Mouse (Mus musculus): ENCODE measurements around the gene Zbtb44. TPM values are rescaled to one million over a fixed set of nuclear protein-coding genes. Genes with fewer than 3 reads are reported as not detected.
A peak's percentile ranks its signal among the peaks of the same experiment; 100 is the strongest.

The Zbtb44 gene
- 0.62 and 0.66 TPM in 2 replicates for polyA plus RNA-seq (2012)

DNA sequence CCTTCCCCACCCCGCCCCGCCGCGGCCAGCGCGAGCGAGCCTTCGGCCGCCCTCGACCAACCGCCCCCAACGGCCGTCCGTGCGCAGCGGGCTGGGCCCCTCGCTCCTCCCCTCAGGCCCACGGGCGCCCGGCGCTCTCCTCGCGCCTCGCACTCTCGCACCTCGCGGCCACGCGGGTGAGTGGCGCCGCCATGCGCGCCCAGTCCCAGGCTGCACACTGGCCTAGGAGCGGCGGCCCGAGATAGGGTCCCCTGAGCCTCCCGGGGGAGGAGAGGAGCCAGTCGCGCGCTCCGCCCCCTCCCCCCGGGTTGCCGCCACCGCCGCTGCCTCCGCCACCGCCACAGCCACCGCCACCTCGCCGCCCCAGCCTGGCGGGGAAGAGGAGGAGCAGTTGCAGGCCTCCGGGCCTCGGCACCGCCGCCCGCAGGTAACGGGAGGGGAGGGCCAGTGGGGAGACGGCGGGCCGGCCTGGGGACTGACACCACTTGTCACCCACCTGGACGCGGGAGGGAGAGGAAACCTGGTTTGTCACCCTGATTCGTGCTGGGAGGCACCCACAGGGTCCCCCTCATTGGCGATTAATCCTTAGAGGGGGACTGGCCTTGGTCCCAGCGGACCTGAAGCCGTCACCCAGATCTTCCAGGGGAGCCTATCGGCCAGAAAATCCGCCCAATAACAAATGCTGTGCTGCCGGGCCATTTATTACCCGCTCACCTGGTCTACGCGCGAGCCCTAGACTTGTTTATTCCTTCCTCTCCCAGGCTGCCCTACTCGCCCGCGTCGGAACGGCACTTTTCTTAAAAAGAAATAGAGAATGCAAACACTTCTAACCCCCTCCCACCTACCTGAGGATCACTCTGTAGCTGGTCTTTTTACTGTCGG, at the start of gene Zbtb44:
Gene Zbtb44, plus strand, starts transcription at position 113 of the 882 bp plus-strand sequence.
- H3K9me3 ChIP-seq (ENCODE audit: control insufficient read depth, low read length): no peaks in the 10 kb centered on the region
- no peak for TF ChIP-seq GATA1 (IDR thresholded peaks at IDR 0.05; ENCODE audit: low read length)
- no peak for TF ChIP-seq TAL1 (IDR thresholded peaks at IDR 0.05; ENCODE audit: low read length)
- H3K4me1 ChIP-seq (ENCODE audit: control insufficient read depth): peaks cover 25% of the 10 kb centered on the region
- peaks cover 28% of the 10 kb centered on the region for H3K36me3 ChIP-seq (ENCODE audit: control insufficient read depth)
- H3K4me3 ChIP-seq (replicated peaks): peak within 1 kb of the TSS; percentile 83
- no peaks in the 10 kb centered on the region for H3K27me3 ChIP-seq (ENCODE audit: control insufficient read depth)

DNA sequence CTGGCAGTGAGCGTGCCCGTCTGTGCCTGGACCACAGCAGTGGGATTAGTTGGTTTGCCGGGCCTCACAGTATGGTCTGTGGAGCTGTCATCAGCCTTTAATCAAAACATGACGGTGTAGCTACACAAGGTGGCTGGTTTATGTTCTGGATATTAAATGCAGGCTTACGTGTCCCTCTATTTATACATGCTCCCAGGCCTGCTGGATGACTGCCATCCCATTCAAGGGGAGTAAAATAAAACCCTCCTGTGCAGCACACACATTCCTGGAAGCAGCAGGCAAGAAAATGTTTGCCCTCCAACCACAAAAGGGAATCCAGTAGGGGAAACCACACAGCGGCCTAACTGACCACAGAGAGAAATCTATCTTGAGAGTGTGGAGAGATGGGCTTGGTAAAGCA, 44.7 kb upstream of the Zbtb44 start:
- Histone ChIP-seq H3K4me1 (ENCODE audit: control insufficient read depth) (no peaks in the 10 kb centered on the region), H3K36me3 (ENCODE audit: control insufficient read depth) (no peaks in the 10 kb centered on the region), H3K9me3 (ENCODE audit: control insufficient read depth, low read length) (no peaks in the 10 kb centered on the region), H3K4me3 (replicated peaks) (no peak overlapping the region), H3K27me3 (ENCODE audit: control insufficient read depth) (no peaks in the 10 kb centered on the region)
- TF ChIP-seq GATA1 (IDR thresholded peaks at IDR 0.05; ENCODE audit: low read length) (no peak), TAL1 (IDR thresholded peaks at IDR 0.05; ENCODE audit: low read length) (no peak)

DNA sequence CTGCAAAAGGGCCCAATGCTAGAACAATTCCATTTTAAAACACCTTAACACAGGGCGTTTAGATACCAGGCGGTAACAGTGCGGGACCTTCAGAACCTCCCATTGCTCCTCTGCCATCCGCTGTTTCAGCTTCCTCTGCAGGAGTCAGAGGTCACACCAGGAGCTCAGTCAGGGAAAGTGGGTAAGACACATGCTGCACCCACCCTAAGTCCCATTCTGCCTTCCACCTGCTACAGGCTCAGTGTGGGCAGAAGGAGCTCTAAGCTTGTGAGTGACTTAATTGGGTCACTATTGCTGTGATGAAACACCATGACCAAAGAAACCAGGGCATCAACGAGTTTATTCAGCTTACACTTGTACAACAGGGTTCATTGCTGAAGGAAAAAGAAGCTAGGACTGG, 37.3 kb upstream of the Zbtb44 start:
- Histone ChIP-seq H3K4me3 (replicated peaks) (no peak overlapping the region), H3K9me3 (ENCODE audit: control insufficient read depth, low read length) (no peaks in the 10 kb centered on the region), H3K27me3 (ENCODE audit: control insufficient read depth) (no peaks in the 10 kb centered on the region), H3K36me3 (ENCODE audit: control insufficient read depth) (no peaks in the 10 kb centered on the region), H3K4me1 (ENCODE audit: control insufficient read depth) (no peaks in the 10 kb centered on the region)
- TF ChIP-seq GATA1 (IDR thresholded peaks at IDR 0.05; ENCODE audit: low read length) (no peak), TAL1 (IDR thresholded peaks at IDR 0.05; ENCODE audit: low read length) (no peak)

DNA sequence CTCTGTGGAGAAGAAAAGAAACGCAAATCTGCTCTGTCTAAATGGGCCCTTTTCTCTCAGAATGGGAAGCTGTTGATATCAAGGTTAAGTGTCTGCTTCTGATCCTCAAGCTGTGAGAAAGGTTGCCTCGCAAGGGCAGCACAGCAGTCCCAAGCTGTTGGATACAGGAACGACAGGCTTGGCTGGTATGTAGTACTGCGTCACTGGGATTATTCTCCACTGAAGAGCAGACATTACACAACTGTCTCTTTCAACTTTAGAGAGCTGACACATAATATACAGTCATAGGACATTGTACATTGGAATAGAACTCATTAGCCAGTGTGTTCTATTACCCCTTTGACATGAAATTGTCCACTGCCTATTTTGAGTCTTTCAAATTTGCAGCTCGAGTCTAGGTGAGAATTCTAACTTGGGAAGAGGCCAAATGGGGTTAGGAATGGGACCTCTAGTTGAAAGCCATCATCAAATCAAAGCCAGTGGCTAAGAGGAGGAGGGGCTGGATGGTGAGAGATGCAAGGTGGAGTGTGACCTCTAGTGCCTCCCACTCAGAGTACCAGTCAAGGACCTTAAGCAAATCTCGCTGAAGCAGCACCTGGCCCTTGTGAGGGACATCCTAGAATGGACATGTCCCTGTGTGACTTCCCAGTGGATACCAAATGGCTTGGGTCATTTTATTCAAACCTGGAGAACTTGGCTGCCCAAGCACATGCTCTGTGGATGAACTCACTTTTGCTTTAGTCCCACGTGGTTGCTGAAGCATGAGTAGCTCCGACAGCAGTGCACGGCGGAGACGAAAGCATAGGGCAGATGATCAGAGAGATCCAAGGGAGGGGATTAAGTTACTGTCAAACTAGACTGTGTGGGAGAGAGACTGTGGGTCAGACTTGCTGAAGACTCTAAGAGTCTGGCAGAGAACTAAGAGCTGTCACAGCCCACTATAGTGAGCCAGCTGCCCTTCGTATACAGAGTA, 33.6 kb upstream of the Zbtb44 start:
- Histone ChIP-seq H3K36me3 (ENCODE audit: control insufficient read depth) (no peaks in the 10 kb centered on the region), H3K9me3 (ENCODE audit: control insufficient read depth, low read length) (no peaks in the 10 kb centered on the region), H3K27me3 (ENCODE audit: control insufficient read depth) (no peaks in the 10 kb centered on the region), H3K4me3 (replicated peaks) (no peak overlapping the region), H3K4me1 (ENCODE audit: control insufficient read depth) (no peaks in the 10 kb centered on the region)
- TF ChIP-seq TAL1 (IDR thresholded peaks at IDR 0.05; ENCODE audit: low read length) (no peak), GATA1 (IDR thresholded peaks at IDR 0.05; ENCODE audit: low read length) (no peak)

DNA sequence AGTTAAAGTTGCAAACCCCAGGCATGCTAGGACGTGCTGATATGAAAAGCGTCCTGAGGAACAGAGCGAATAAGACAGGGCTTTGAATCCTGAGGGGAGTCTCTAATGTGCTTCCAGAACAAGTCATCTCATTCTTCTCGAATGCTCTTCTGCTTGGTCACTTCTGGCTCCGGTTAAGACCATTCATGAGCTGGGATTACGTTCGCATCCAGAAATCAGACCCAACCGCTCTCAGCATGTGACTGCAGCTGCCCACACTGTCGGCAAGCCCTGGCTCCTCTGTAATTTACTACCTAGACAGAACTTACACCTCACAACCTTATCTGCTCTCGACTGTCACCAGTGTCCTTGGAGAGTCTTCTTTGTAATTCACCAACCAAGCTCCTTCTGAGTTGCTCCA, 29.8 kb upstream of the Zbtb44 start:
- H3K36me3 ChIP-seq (ENCODE audit: control insufficient read depth): no peaks in the 10 kb centered on the region
- no peak overlapping the region for H3K4me3 ChIP-seq (replicated peaks)
- TF ChIP-seq TAL1 (IDR thresholded peaks at IDR 0.05; ENCODE audit: low read length) (no peak), GATA1 (IDR thresholded peaks at IDR 0.05; ENCODE audit: low read length) (no peak)
- H3K27me3 ChIP-seq (ENCODE audit: control insufficient read depth): no peaks in the 10 kb centered on the region
- H3K9me3 ChIP-seq (ENCODE audit: control insufficient read depth, low read length): no peaks in the 10 kb centered on the region
- H3K4me1 ChIP-seq (ENCODE audit: control insufficient read depth): no peaks in the 10 kb centered on the region

DNA sequence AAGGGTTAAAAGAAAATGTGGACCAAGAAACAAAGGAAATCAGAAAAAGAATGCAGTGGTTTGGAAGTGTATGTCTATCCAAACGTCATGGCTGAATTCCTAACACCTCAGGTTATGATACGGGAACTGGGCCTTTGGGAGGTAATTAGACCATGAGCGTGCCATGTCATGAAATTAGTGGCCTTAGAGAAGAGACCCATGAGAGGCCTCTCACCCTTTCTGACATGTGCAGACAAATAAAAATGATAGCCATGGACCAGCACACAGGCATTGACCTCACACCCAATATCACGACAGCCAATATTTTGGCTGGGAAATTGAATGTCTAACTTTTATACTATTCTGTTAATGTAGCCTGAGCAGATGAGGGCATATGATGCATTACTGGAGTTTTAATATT, 27.9 kb upstream of the Zbtb44 start:
- TF ChIP-seq TAL1 (IDR thresholded peaks at IDR 0.05; ENCODE audit: low read length) (no peak), GATA1 (IDR thresholded peaks at IDR 0.05; ENCODE audit: low read length) (no peak)
- Histone ChIP-seq H3K36me3 (ENCODE audit: control insufficient read depth) (no peaks in the 10 kb centered on the region), H3K9me3 (ENCODE audit: control insufficient read depth, low read length) (no peaks in the 10 kb centered on the region), H3K4me1 (ENCODE audit: control insufficient read depth) (no peaks in the 10 kb centered on the region), H3K27me3 (ENCODE audit: control insufficient read depth) (no peaks in the 10 kb centered on the region), H3K4me3 (replicated peaks) (no peak overlapping the region)

DNA sequence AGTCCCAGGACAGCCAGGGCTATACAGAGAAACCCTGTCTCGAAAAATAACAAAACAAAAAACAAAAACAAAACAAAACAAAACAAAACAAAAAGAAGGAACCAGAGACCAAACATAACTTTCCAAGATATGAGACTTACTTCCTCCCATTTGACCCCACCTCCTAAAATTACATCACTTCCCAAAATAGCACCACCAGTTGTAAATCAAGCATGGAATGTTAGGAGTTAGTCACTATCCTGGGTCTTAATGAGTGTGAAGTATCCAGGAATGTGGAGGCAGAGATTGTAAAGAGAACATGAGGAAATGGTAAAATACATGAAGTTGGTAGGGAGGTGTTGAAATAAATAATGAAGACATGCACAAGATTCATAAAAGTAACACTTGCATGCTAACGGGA, 21.1 kb upstream of the Zbtb44 start:
- Histone ChIP-seq H3K9me3 (ENCODE audit: control insufficient read depth, low read length) (no peaks in the 10 kb centered on the region), H3K4me1 (ENCODE audit: control insufficient read depth) (no peaks in the 10 kb centered on the region), H3K27me3 (ENCODE audit: control insufficient read depth) (no peaks in the 10 kb centered on the region), H3K36me3 (ENCODE audit: control insufficient read depth) (no peaks in the 10 kb centered on the region), H3K4me3 (replicated peaks) (no peak overlapping the region)
- TF ChIP-seq GATA1 (IDR thresholded peaks at IDR 0.05; ENCODE audit: low read length) (no peak), TAL1 (IDR thresholded peaks at IDR 0.05; ENCODE audit: low read length) (no peak)

DNA sequence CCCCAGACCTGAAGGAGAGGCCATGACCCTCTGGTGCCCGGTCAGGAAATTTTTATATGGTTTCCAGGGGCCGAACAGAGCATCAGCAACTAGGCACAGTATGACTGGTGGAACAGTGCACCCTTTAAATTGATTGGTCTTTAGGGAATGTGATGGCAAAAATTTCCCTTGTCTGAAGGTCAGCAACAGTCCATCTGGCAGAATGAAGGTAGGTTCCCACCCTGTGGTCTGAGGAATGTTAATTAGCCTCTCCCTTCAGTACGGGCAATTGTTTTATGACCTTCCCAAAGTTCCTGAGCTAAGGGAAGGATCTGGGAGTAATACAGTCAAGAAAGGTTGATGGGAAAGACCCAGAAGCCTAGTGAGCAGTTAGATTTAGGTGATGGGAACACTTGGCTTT, 20.4 kb upstream of the Zbtb44 start:
- Histone ChIP-seq H3K4me3 (replicated peaks) (no peak overlapping the region), H3K36me3 (ENCODE audit: control insufficient read depth) (no peaks in the 10 kb centered on the region)
- TF ChIP-seq GATA1 (IDR thresholded peaks at IDR 0.05; ENCODE audit: low read length) (no peak), TAL1 (IDR thresholded peaks at IDR 0.05; ENCODE audit: low read length) (no peak)

DNA sequence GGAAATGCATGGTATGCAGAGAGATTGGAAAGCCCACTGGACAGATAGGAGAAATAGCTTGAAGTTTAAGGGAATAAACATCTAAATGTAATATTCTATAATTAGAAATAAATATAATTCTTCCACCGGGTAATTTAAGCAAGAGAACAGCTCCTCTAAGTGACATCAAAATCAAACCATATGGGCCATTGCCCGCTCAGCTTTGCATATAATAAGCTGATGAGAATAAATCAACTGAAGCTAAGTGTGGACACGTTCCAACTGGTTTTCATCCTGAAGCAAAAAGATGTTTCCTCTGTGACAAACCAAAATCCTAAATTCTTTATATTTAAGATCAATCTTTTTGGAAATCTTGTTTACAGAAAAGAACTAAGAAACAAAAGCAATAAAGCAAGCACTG, 19.7 kb upstream of the Zbtb44 start:
- H3K9me3 ChIP-seq (ENCODE audit: control insufficient read depth, low read length): no peaks in the 10 kb centered on the region
- H3K4me1 ChIP-seq (ENCODE audit: control insufficient read depth): no peaks in the 10 kb centered on the region
- no peaks in the 10 kb centered on the region for H3K27me3 ChIP-seq (ENCODE audit: control insufficient read depth)
- TF ChIP-seq TAL1 (IDR thresholded peaks at IDR 0.05; ENCODE audit: low read length) (no peak), GATA1 (IDR thresholded peaks at IDR 0.05; ENCODE audit: low read length) (no peak)
- H3K4me3 ChIP-seq (replicated peaks): no peak overlapping the region
- H3K36me3 ChIP-seq (ENCODE audit: control insufficient read depth): no peaks in the 10 kb centered on the region

More for the DNA sequence above, 20.4 kb upstream of the Zbtb44 start:
- Histone ChIP-seq H3K4me1 (ENCODE audit: control insufficient read depth) (no peaks in the 10 kb centered on the region), H3K27me3 (ENCODE audit: control insufficient read depth) (no peaks in the 10 kb centered on the region), H3K9me3 (ENCODE audit: control insufficient read depth, low read length) (no peaks in the 10 kb centered on the region)
